Mouse (Mus musculus) gastrocnemius, adult 18-20 months (tissue): ENCODE data around the gene Fbxl22. TPM values are rescaled to one million over a fixed set of nuclear protein-coding genes. Genes with fewer than 3 reads are reported as not detected.

ENCODE experiments used
- DNase-seq: peaks from one replicate; pipeline ENCODE4 v3.0.0; 2021; ENCODE audit warnings: low spot score
- total RNA-seq, 2 experiments: library from RNA; stranded (reverse); gene quantifications; 2 replicates each; pipeline ENCODE4 v1.2.3; 2021

The Fbxl22 gene
- total RNA-seq, 2 experiments from 2014 or later = 2.2 to 2.4 TPM

GRCm38 (mm10) chr9:66508890-66509399 lies 5.4 kb downstream of the Fbxl22 start:
- DNase-seq = no peak

GRCm38 (mm10) chr9:66507684-66508083 lies 6.7 kb downstream of the Fbxl22 start:
- no peak for DNase-seq

- no peak for DNase-seq
Measured at GRCm38 (mm10) chr9:66506424-66506823, 8.0 kb downstream of the Fbxl22 start.

DNA sequence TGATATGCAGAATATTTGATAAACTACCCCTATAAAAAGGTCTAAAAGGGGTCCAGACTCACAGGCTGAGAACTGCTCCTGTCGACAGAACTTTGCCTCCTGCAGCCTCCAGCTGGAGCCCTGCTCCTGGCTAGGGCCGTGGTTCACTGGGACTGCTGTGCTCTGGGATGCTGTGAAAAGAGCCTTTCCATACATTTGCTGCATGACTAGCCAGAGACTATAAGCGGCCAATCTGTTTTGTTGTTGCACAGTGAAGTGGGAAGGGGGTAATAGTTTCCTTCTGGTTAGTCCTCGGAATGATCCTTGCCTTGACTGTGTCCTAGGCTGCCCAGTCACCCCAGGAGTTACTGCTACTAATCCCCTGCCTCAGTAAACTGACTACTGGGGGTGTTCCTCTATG lies 8.4 kb downstream of the Fbxl22 start:
- DNase-seq = no peak

DNA sequence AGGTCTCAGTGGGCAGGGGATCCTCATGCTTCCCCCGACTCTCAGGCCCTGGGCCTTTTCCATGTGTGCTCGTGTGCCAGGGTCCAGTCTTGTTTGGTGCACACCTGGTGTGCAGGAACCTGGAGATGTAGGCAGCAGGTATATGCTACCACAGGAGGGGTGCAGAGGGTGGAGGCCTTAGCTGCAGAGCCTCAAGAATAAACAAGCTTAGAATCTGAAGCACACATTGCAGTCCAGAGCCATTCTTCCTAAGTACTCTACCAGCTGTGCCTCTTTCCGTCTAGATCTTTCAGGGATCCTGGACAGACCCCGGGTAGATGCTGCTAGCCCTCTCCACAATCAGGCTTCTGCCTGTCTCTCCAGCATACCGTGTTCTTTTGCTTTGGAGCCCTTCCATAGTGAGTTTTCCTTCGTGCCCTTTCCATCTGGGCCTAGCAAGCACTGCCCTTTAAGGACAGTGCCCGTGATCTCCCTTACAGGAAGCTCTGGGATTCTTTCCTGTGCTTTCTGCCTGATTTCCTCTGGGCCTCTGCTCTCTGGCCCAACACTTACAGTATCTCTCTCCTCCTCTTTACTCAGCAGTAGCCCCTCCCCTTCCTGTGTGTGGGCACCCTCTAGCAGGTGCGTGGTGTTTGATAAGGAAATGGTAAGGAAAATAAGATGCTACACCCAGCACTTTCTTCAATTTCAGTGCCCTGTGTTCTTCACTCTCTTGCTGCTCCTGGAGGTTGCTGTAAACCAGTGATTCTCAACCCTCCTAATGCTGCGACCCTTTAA lies 9.1 kb downstream of the Fbxl22 start:
- no peak for DNase-seq

DNA sequence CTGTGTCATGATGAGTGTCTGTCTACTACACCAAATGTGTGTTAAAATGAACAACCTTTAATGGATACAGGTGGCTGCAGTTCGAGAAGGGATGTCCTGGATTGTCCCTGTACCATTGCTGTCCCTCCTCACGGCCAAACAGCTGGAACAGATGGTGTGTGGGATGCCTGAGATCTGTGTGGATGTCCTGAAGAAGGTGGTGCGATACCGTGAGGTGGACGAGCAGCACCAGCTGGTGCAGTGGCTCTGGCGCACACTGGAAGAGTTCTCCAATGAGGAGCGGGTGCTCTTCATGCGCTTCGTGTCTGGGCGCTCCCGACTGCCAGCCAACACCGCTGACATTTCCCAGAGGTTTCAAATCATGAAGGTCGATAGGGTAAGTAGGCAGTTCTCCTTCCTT lies 9.9 kb downstream of the Fbxl22 start:
- DNase-seq = no peak

DNA sequence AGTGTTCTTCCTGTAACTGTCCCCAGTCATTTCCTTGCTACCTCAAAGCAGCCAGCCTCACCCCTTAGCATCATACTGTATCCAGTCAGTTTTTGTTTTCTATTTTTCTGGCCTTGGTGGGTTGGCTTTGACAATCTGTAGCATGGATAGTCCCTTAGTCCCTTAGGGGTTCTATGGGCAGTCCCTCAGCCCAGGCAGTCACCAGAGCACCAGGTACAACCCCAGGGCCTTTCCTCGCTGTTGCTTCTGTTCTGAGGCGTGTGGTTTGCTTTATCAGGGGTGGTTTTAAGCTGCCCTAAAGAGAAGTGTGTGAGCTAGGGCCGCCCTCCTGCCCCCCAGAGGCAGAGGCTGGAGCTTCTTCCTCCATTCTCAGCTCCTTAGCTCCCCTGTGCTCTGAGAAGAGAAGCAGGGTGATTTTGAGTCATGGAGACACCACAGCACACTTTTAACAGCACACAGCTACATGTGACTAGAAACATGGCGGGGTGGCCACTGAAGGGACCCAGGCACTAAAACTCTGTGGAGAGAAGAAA lies 10.4 kb downstream of the Fbxl22 start:
- DNase-seq = no peak

DNA sequence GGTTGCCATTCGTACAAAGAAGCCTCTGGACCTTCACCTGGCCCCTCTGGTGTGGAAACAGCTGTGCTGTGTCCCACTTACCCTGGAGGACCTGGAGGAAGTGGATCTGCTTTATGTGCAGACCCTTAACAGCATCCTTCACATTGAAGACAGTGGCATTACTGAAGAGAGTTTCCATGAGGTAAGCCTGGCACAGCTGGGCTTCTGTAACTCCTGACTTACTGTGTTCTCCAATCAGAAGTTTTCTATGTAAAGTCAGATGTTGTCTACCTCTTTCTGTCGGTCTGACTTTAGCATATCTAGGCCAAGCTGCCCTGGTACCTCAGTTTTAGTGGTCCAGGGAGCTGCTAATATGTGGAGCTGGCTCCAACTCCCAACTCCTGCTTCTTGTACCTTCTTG lies 13.1 kb downstream of the Fbxl22 start:
- DNase-seq = no peak

DNA sequence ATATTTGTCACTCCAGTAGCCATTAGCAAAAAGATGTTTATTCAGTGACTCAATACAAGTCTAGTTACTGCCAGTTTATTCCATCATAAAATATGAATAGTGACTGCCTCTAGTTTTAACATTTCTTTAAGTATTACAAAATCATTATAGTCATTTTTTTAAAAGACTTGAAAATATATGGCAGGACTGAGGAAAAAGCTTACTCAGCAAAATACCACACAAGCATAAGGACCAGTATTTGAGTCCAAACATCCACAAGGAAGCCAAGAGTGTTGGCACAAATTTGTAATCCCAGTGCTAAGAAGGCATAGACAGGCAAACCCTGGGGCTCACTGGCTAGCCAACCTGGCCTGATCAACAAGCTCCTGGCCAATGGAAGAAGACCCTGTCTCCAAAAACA lies 20.4 kb downstream of the Fbxl22 start:
- DNase-seq = no peak

- DNase-seq = no peak
Measured at GRCm38 (mm10) chr9:66492361-66492760, 22.0 kb downstream of the Fbxl22 start.

DNA sequence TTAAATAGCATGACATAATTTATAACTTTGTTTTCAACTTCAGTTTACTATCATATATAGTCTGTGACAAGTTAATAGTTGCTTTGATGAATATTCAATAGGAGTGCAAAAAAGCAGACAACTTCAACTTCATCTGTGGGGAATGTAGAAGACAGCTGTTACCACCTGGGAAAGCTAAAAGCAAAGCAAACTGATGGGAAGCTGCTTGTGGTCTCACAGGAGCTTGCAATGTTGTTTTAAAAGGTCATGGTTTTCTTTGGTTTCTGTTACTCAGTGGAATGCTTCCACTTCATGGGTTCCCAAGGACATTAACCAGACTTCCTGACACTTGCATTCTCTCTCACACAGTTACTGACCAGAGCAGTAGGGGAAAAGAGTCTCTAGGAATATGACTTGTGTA lies 25.6 kb downstream of the Fbxl22 start:
- no peak for DNase-seq

DNA sequence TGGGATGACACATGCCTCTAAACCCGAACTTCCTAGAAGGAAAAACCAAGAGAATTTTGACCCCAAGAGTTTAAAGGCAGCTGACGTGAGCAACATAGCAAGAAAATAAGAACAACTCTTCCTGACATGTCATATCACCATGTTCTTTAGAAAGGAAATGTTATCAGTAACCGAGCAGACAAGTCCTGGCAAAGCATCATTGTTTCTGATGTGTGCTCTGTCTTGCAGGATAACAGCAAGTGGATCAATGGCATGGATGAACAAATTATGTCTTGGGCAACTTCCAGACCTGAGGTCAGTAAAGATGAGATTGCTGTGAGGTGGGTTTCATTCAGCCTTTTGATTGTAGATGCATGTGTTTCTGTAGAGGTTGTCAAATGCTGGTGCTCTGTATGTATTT lies 31.0 kb downstream of the Fbxl22 start:
- DNase-seq = no peak

GRCm38 (mm10) chr9:66477785-66478184 lies 36.6 kb downstream of the Fbxl22 start:
- no peak for DNase-seq

- DNase-seq = peak; percentile 31
Measured at GRCm38 (mm10) chr9:66465087-66465486, 49.3 kb downstream of the Fbxl22 start.

Other genes with a start within 250 kb of the Fbxl22 start
- gene Herc1, start 164.1 kb downstream of the Fbxl22 start, total RNA-seq = 10 to 100 TPM; 30.3 to 31.0 TPM
- gene Usp3, start 78.5 kb upstream of the Fbxl22 start, total RNA-seq = 10 to 100 TPM; 10.1 to 11.0 TPM
- under 1 TPM; 0.14 to 0.24 TPM for gene Car12, start 199.1 kb upstream of the Fbxl22 start, total RNA-seq